Mouse (Mus musculus) liver, embryonic 11.5 days (tissue): ENCODE data around the gene Stk25. TPM values are rescaled to one million over a fixed set of nuclear protein-coding genes. Genes with fewer than 3 reads are reported as not detected.
"Not testable (repeated sequence)": the region's sequence is repeated elsewhere in the genome, so short reads cannot be mapped to it uniquely, and the experiment has no call there.

Source experiments
- ATAC-seq: fragments of 200-750 bp; cut with Nextera tagmentation; replicated peaks from 2 replicates; pipeline ENCODE4 v1.8.0; 2017; ENCODE audit warnings: moderate number of reproducible peaks, mild to moderate bottlenecking, moderate TSS enrichment, moderate library complexity; ENCODE audit not compliant: low FRiP score
- DNase-seq: peaks from one replicate; pipeline ENCODE4 v3.0.0-alpha.2; 2017; ENCODE audit warnings: low spot score
- H3K27ac ChIP-seq: fragments of 300-500 bp; sonication (generic); 2 replicates; pipeline ENCODE4 v1.5.1; 2014; ENCODE audit warnings: mild to moderate bottlenecking, low read depth, low read length, control low read depth
- H3K27me3 ChIP-seq: fragments of 300-500 bp; sonication (generic); replicated peaks from 2 replicates; pipeline ENCODE4 v1.6.1; 2014; ENCODE audit warnings: low read length, mixed read lengths; ENCODE audit not compliant: control insufficient read depth, insufficient read depth
- H3K36me3 ChIP-seq: fragments of 300-500 bp; sonication (generic); 2 replicates; pipeline ENCODE4 v1.6.1; 2014; ENCODE audit warnings: mild to moderate bottlenecking, low read length, moderate library complexity, mixed read lengths; ENCODE audit not compliant: control insufficient read depth, insufficient read depth
- H3K4me1 ChIP-seq: fragments of 300-500 bp; sonication (generic); replicated peaks from 2 replicates; pipeline ENCODE4 v1.6.1; 2014; ENCODE audit warnings: low read length, mixed read lengths; ENCODE audit not compliant: control insufficient read depth, insufficient read depth
- H3K4me2 ChIP-seq: fragments of 300-500 bp; sonication (generic); 2 replicates; pipeline ENCODE4 v1.6.1; 2014; ENCODE audit warnings: mild to moderate bottlenecking, control low read depth, moderate library complexity
- H3K4me3 ChIP-seq: fragments of 300-500 bp; sonication (generic); 2 replicates; pipeline ENCODE4 v1.5.1; 2014; ENCODE audit warnings: low read depth, low read length, control low read depth
- H3K9ac ChIP-seq: fragments of 300-500 bp; sonication (generic); 2 replicates; pipeline ENCODE4 v1.6.1; 2014; ENCODE audit warnings: low read depth, low read length, control low read depth
- H3K9me3 ChIP-seq: fragments of 300-500 bp; sonication (generic); 2 replicates; pipeline ENCODE4 v1.6.1; 2016; ENCODE audit warnings: low read length, inconsistent platforms, mixed read lengths; ENCODE audit not compliant: control insufficient read depth
- WGBS: fragments of 180-500 bp; shearing (Covaris S2); extraction: QIAGEN DNeasy Blood & Tissue Kit; methylation state at CpG from one replicate; pipeline ENCODE4 v1.1.7; 2014; 5-methylcytosine and 5-hydroxymethylcytosine counted together
- polyA plus RNA-seq: library from polyadenylated mRNA; unstranded; fragments of >200 nt; fragmentation: Nextera tagmentation; extraction: Ambion mirVana; gene quantifications from 2 replicates; pipeline ENCODE4 v1.2.1, GENCODE M21; 2014

The Stk25 gene
- 97.7 and 102 TPM in 2 replicates for polyA plus RNA-seq

DNA sequence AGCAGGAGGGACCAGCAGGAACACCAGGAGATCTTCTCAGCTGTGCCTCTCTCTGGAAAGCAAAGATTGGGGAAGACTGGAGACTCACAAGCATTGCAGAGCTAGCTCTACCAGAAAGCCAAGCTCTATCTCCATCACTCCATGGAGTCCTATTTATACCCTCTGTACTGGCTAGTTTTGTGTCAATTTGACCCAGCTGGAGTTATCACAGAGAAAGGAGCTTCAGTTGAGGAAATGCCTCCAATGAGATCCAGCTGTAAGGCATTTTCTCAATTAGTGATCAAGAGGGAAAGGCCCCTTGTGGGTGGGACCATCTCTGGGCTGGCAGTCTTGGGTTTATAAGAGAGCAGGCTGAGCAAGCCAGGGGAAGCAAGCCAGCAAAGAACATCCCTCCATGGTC, at the start of gene Stk25:
Stk25 (minus strand) TSS at position 101 of the 400 bp plus-strand sequence.
- ATAC-seq, H3K4me2 ChIP-seq, H3K4me1 ChIP-seq, H3K27ac ChIP-seq, H3K36me3 ChIP-seq, H3K4me3 ChIP-seq, H3K9ac ChIP-seq, H3K27me3 ChIP-seq, DNase-seq, H3K9me3 ChIP-seq: not testable (repeated sequence)

DNA sequence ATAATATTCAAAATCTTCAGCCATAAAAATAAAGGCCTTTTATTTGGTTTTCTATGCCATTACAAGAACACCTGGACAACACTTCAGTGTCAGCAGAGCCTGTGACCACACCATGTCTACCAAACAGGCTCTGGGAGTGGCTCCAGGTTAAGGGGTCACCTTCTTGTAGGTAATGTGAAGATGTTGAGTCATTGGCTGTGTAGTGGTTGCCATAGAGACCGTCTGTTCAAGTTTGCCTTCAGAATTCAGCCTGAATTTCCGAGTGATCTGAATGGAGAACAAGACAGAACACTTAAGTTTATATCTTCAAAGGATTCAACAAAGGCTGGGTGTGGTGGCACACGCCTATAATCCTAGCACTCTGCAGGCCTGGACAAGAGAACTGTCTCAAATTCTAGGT, 46.9 kb upstream of the Stk25 start:
- no peak overlapping the region for H3K4me3 ChIP-seq
- no peaks in the 10 kb centered on the region for H3K4me1 ChIP-seq
- WGBS: 81% methylated on average over 3 of the region's 3 CpGs
- no peaks in the 10 kb centered on the region for H3K27me3 ChIP-seq
- no peaks in the 10 kb centered on the region for H3K9me3 ChIP-seq
- no peak overlapping the region for H3K9ac ChIP-seq
- H3K27ac ChIP-seq: no peak overlapping the region
- no peak overlapping the region for H3K4me2 ChIP-seq
- H3K36me3 ChIP-seq: no peaks in the 10 kb centered on the region
- no peak for ATAC-seq
- DNase-seq: no peak

DNA sequence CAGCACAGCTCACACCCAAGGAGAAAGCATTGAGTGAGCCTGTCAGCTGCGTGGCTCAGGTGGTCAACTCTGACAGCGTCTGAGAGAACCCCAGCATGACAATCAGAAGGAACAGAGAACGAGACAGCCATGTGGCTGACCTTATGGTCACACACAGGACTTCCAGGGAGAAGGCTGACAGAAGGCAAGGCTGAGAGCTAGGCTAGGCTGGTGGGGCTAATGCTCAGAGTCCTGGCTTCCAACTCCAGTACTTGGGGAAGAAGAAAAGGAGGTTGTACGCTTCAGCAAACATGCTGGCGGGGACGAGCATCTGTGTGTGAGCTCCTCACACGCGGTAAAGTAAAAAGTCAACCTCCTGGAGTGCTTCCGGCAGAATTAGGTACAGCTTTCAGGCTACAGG, 45.9 kb upstream of the Stk25 start:
- H3K4me3 ChIP-seq: no peak overlapping the region
- H3K27ac ChIP-seq: no peak overlapping the region
- no peaks in the 10 kb centered on the region for H3K4me1 ChIP-seq
- no peaks in the 10 kb centered on the region for H3K9me3 ChIP-seq
- 93% methylated on average over 9 of the region's 9 CpGs for WGBS
- H3K4me2 ChIP-seq: no peak overlapping the region
- H3K36me3 ChIP-seq: no peaks in the 10 kb centered on the region
- H3K27me3 ChIP-seq: no peaks in the 10 kb centered on the region
- ATAC-seq (no peak), DNase-seq (no peak)
- H3K9ac ChIP-seq: no peak overlapping the region

DNA sequence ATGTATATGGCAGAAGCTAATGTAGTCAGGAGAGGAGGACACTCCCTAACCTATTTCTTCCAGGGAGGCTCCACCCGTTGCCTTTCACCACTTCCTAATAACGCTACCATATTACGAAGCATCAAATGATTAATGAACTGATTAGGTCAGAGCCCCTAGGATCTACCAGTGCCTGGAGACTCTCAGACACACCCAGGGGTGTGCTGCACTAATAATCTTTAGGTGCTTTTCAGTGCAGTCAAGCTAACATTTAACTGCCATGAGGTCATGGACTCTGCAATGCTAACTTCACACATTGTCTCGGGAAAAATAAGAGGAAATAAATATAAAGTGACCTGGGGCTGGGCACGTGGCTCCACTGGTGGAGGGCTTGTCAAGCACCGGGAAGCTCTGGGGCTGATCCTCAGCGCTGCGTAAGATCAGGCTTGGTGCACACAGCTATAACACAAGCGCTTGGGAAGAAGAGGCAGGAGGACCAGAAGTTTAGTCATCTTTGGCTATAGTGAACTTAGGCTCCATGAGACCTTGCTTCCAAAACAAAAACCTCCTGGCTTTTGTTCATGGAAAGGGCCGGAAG, 45.1 kb upstream of the Stk25 start:
- H3K4me3 ChIP-seq: no peak overlapping the region
- no peak overlapping the region for H3K27ac ChIP-seq
- no peak overlapping the region for H3K4me2 ChIP-seq
- H3K36me3 ChIP-seq: no peaks in the 10 kb centered on the region
- whole genome bisulfite sequencing: 85% methylated on average over 10 of the region's 10 CpGs
- ATAC-seq: no peak
- no peaks in the 10 kb centered on the region for H3K9me3 ChIP-seq
- H3K27me3 ChIP-seq: no peaks in the 10 kb centered on the region
- no peak overlapping the region for H3K9ac ChIP-seq
- DNase-seq: no peak
- no peaks in the 10 kb centered on the region for H3K4me1 ChIP-seq

DNA sequence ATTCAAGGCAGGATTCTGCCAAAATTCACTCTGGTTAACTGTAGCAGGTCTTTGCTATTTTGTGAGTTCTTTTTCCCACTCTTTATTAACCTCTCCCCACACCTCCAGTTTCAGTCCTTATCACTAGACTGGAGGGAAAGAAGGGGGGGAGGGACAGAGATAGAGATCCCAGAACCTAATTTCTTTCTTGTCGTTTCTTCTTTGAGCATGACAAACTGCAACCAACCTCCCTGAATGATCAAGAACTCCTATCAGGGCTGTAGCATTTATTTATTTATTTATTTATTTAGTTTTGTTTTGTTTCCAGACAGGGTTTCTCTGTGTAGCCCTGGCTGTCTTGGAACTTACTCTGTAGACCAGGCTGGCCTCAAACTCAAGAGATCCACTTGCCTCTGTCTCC, 43.6 kb upstream of the Stk25 start:
- Histone ChIP-seq H3K4me3 (no peak overlapping the region), H3K4me2 (no peak overlapping the region), H3K27ac (no peak overlapping the region), H3K9ac (no peak overlapping the region), H3K9me3 (no peaks in the 10 kb centered on the region), H3K4me1 (0 out of 2 replicates have a peak, but pooled peaks cover 2% of the 10 kb centered on the region), H3K36me3 (no peaks in the 10 kb centered on the region), H3K27me3 (no peaks in the 10 kb centered on the region)
- 67% methylated on average over 1 of the region's 1 CpGs for WGBS
- DNase-seq: no peak
- ATAC-seq: no peak

DNA sequence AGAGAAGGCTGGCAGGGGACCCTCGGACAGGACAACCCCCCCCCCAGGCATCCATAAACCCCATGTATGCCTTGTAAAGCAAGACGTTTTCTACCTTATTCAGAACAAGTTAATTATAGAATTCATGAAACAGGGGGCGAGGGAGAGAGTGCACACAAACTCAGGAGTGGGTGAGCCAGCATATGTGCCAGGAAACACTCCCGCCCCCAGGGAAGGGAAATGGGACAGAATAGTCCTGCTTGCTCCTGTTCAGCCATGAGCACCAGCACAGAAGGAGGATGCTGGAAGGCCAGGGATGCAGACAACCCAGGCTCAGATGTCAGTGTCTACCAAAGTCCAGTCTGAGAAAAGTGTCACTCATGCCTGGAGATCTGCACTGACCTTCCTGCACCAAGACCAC, 40.7 kb upstream of the Stk25 start:
- H3K9ac ChIP-seq: no peak overlapping the region
- no peak overlapping the region for H3K4me3 ChIP-seq
- H3K36me3 ChIP-seq: no peaks in the 10 kb centered on the region
- no peaks in the 10 kb centered on the region for H3K27me3 ChIP-seq
- 0 out of 2 replicates have a peak, but pooled peaks cover 2% of the 10 kb centered on the region for H3K4me1 ChIP-seq
- no peak for ATAC-seq
- no peak overlapping the region for H3K27ac ChIP-seq
- no peaks in the 10 kb centered on the region for H3K9me3 ChIP-seq
- H3K4me2 ChIP-seq: no peak overlapping the region
- 73% methylated on average over 4 of the region's 4 CpGs for WGBS
- no peak for DNase-seq

DNA sequence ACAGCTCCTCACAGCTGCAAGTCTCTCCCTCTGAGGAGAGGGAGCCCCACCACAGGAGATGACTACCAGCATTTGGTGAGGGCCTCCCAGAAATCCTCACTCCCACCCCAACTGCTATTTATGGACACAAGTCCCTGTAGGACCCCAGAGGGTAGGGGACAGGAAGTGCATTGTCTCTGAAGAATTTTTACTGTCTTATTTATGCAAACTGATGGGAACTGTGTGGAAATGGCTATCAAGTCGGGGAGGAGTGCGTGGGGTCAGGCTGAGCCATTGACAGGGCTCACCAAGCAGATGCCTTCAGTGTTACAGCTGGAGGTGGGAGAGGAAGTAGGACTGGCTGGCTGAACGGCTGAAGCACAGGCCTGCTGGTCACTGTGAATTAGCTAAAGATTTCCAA, 38.9 kb upstream of the Stk25 start:
- Histone ChIP-seq H3K4me1 (peaks cover 4% of the 10 kb centered on the region; the same call in 1 of the 2 replicates), H3K9me3 (no peaks in the 10 kb centered on the region), H3K4me2 (no peak overlapping the region), H3K4me3 (no peak overlapping the region), H3K9ac (no peak overlapping the region), H3K27ac (no peak overlapping the region), H3K36me3 (no peaks in the 10 kb centered on the region), H3K27me3 (no peaks in the 10 kb centered on the region)
- 38% methylated on average over 3 of the region's 3 CpGs for WGBS
- ATAC-seq (no peak), DNase-seq (no peak)

DNA sequence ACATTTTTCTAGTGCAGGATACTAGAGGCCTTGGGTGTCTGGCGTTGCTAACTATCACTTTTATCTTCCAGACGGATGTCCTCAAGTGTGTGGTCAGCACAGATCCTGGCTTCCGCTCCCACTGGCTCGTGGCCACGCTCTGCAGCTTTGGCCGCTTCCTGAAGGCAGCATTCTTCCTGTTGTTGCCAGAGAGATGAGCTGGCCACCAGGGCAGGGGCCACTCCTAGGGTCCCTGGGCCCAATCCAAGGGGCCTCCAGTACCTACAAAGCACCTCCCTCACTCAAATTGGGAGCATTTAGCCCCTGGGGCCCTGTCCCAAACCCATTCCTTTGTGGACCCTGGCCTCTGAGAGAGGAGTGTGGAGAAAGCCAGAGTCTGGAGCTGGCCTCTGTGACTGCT, 36.5 kb upstream of the Stk25 start:
- ATAC-seq: 0 out of 2 replicates have a peak, but pooled peaks have one; percentile 24

DNA sequence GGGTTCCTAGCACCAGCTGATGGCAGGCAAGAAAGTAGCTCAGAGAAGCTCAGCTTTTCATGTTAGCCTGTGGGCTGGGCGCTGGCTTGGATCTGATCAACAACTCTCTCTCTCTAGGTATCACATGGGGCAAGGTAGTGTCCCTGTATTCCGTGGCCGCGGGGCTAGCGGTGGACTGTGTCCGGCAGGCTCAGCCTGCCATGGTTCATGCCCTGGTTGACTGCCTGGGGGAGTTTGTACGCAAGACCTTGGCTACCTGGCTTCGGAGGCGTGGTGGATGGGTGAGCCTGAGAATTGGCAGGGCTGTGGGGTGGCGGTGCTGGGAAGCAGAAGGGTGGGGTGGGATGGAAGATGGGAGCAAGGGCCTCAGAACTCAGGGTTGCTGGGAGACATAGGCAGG, 35.5 kb upstream of the Stk25 start:
- Histone ChIP-seq H3K4me3 (no peak overlapping the region), H3K36me3 (no peaks in the 10 kb centered on the region; the same call in 1 of the 2 replicates), H3K9me3 (no peaks in the 10 kb centered on the region), H3K27ac (no peak overlapping the region), H3K4me2 (no peak overlapping the region), H3K4me1 (peaks cover 4% of the 10 kb centered on the region; the same call in 1 of the 2 replicates), H3K9ac (no peak overlapping the region), H3K27me3 (no peaks in the 10 kb centered on the region)
- ATAC-seq: no peak
- no peak for DNase-seq
- WGBS: 89% methylated on average over 10 of the region's 10 CpGs

More for the DNA sequence above, 36.5 kb upstream of the Stk25 start:
- 62% methylated on average over 6 of the region's 6 CpGs for WGBS
- H3K4me1 ChIP-seq: peaks cover 4% of the 10 kb centered on the region; the same call in 1 of the 2 replicates
- DNase-seq: no peak
- no peak overlapping the region for H3K4me3 ChIP-seq
- H3K36me3 ChIP-seq: no peaks in the 10 kb centered on the region; the same call in 1 of the 2 replicates
- H3K27ac ChIP-seq: no peak overlapping the region
- H3K9me3 ChIP-seq: no peaks in the 10 kb centered on the region
- no peak overlapping the region for H3K4me2 ChIP-seq
- H3K9ac ChIP-seq: no peak overlapping the region
- no peaks in the 10 kb centered on the region for H3K27me3 ChIP-seq
